Mouse (Mus musculus) thymus, adult 2 months (tissue): ENCODE measurements at regions not wholly inside any gene's neighbourhood (a gene's known extent, or its start where the extent isn't known, plus 50 kb on each side); places are given as distances from the start of the nearest gene placed in this dataset.

Source experiments
- CTCF ChIP-seq: fragments of 200-500 bp; IDR thresholded peaks from 2 replicates; pipeline ENCODE4 v1.5.1; 2012; ENCODE audit warnings: mild to moderate bottlenecking, control low read depth, low read length, moderate library complexity, borderline replicate concordance; ENCODE audit not compliant: control insufficient read depth, poor library complexity, insufficient read depth; ENCODE audit errors: extremely low read depth
- POLR2A ChIP-seq: fragments of 200-500 bp; IDR thresholded peaks from 2 replicates; pipeline ENCODE4 v1.6.1; 2012; ENCODE audit warnings: mild to moderate bottlenecking, low read length, control low read depth, moderate library complexity; ENCODE audit not compliant: control insufficient read depth, poor library complexity, insufficient read depth; ENCODE audit errors: extremely low read depth

DNA sequence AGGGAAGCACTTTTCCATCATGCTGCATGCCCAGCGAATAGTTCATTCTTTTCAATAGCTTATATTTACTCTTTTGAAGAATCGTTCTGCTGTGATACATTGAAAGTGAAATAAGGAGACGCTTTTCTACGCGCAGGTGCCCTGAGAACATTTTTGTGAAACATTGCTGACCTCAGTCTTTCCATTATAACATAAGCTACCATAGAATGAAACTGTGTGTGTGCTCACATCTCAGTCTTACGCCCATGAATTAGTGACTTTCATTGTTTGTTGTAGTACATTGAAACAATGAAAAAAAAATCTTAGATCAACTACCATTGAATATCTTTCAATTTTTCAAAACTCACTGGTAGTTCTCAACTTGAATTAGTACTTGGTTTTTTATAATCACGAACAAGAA is 219.2 kb downstream of the Pten start:
- no peak for TF ChIP-seq CTCF
- TF ChIP-seq POLR2A: no peak
